Mouse (Mus musculus): ENCODE measurements around the gene Clcnka. TPM values are rescaled to one million over a fixed set of nuclear protein-coding genes. Genes with fewer than 3 reads are reported as not detected.

The Clcnka gene
- polyA plus RNA-seq, 1 experiment from 2014 or later, result not detected

DNA sequence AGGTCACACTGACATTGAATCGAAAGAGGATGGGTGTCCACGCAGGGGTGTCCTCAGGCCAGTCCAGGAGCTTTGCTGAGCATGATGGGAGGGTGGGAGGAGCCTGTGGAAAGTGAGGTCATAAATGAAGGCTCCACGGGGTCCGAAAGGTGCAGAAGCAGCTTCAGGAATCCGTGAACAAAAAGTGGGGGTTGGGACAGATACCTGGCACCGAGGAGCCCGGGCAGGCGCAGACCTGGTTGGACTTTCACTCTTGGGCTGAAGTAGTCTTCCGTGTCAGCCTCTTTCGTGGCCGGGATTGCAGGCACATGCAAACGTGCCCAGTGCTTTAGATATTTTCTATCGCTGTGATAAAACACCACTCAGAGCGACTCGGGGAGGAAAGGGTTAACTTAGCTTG is 1.6 kb upstream of the Clcnka start:
- H3K4me2 ChIP-seq (replicated peaks; ENCODE audit: low read depth), result no peak overlapping the region
- WGBS, result 86% methylated on average over 15 of the region's 15 CpGs
- H3K4me3 ChIP-seq (ENCODE audit: low read depth, low read length), result no peak overlapping the region
- H3K27me3 ChIP-seq (replicated peaks; ENCODE audit: control insufficient read depth, insufficient read depth, low read length), result no peaks in the 10 kb centered on the region
- no peaks in the 10 kb centered on the region for H3K4me1 ChIP-seq (replicated peaks; ENCODE audit: control insufficient read depth, insufficient read depth, low read length)
- ATAC-seq, result no peak
- no peak overlapping the region for H3K27ac ChIP-seq (ENCODE audit: low read depth, low read length)
- H3K9me3 ChIP-seq (ENCODE audit: control insufficient read depth), result no peaks in the 10 kb centered on the region
- no peak overlapping the region for H3K9ac ChIP-seq (ENCODE audit: low read depth, low read length)
- no peak for TF ChIP-seq CTCF (IDR thresholded peaks at IDR 0.05; ENCODE audit: low read depth)
- H3K36me3 ChIP-seq (ENCODE audit: control insufficient read depth, insufficient read depth), result no peaks in the 10 kb centered on the region

DNA sequence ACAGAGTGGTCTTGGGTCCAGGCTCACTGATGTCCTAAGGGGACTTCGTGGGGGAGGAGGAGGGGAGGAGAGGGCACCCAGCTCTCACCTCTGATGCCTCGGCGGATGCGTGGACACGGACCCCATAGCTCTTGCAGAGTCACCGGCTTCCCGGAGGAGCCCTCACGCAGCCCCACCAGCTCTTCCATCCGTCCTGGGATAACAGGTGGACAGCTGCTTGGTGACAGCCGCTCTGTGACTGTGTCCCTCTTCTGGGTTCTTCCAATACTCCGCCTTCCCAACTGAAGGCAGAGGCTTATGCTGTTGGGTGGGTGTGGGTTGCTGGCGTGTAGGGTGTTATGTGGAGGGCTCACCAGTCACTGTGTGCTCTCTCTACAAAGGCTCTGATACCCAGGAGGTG is 663 bp downstream of the Clcnka start:
- 76% methylated on average over 12 of the region's 12 CpGs for WGBS
- H3K9ac ChIP-seq (ENCODE audit: low read depth, low read length), result no peak overlapping the region
- H3K36me3 ChIP-seq (ENCODE audit: control insufficient read depth, insufficient read depth), result no peaks in the 10 kb centered on the region
- no peak overlapping the region for H3K4me2 ChIP-seq (replicated peaks; ENCODE audit: low read depth)
- no peak overlapping the region for H3K4me3 ChIP-seq (ENCODE audit: low read depth, low read length)
- ATAC-seq, result no peak
- no peaks in the 10 kb centered on the region for H3K9me3 ChIP-seq (ENCODE audit: control insufficient read depth)
- H3K27ac ChIP-seq (ENCODE audit: low read depth, low read length), result no peak overlapping the region
- no peaks in the 10 kb centered on the region for H3K27me3 ChIP-seq (replicated peaks; ENCODE audit: control insufficient read depth, insufficient read depth, low read length)
- no peaks in the 10 kb centered on the region for H3K4me1 ChIP-seq (replicated peaks; ENCODE audit: control insufficient read depth, insufficient read depth, low read length)
- TF ChIP-seq CTCF (IDR thresholded peaks at IDR 0.05; ENCODE audit: low read depth), result no peak

GRCm38 (mm10) chr4:141394751-141395150 is 3.8 kb downstream of the Clcnka start:
- no peaks in the 10 kb centered on the region for H3K36me3 ChIP-seq (ENCODE audit: control insufficient read depth, insufficient read depth)
- 17% methylated on average over 16 of the region's 16 CpGs for WGBS
- H3K4me3 ChIP-seq (ENCODE audit: low read depth, low read length), result 0 out of 2 replicates have a peak overlapping the region, but pooled peaks have one; percentile 1
- no peak for TF ChIP-seq CTCF (IDR thresholded peaks at IDR 0.05; ENCODE audit: low read depth)
- H3K9ac ChIP-seq (ENCODE audit: low read depth, low read length), result no peak overlapping the region
- no peak overlapping the region for H3K27ac ChIP-seq (ENCODE audit: low read depth, low read length)
- no peaks in the 10 kb centered on the region for H3K27me3 ChIP-seq (replicated peaks; ENCODE audit: control insufficient read depth, insufficient read depth, low read length)
- ATAC-seq, result no peak
- peak overlapping the region; percentile 49 for H3K4me2 ChIP-seq (replicated peaks; ENCODE audit: low read depth)
- H3K4me1 ChIP-seq (replicated peaks; ENCODE audit: control insufficient read depth, insufficient read depth, low read length), result no peaks in the 10 kb centered on the region
- H3K9me3 ChIP-seq (ENCODE audit: control insufficient read depth), result no peaks in the 10 kb centered on the region

- H3K4me2 ChIP-seq (replicated peaks; ENCODE audit: low read depth), result no peak overlapping the region
- H3K9ac ChIP-seq (ENCODE audit: low read depth, low read length), result no peak overlapping the region
- no peak for ATAC-seq
- WGBS, result 76% methylated on average over 12 of the region's 12 CpGs
- no peaks in the 10 kb centered on the region for H3K27me3 ChIP-seq (replicated peaks; ENCODE audit: control insufficient read depth, insufficient read depth, low read length)
- no peak overlapping the region for H3K27ac ChIP-seq (ENCODE audit: low read depth, low read length)
- no peaks in the 10 kb centered on the region for H3K4me1 ChIP-seq (replicated peaks; ENCODE audit: control insufficient read depth, insufficient read depth, low read length)
- H3K4me3 ChIP-seq (ENCODE audit: low read depth, low read length), result no peak overlapping the region
- TF ChIP-seq CTCF (IDR thresholded peaks at IDR 0.05; ENCODE audit: low read depth), result no peak
- H3K9me3 ChIP-seq (ENCODE audit: control insufficient read depth), result no peaks in the 10 kb centered on the region
- H3K36me3 ChIP-seq (ENCODE audit: control insufficient read depth, insufficient read depth), result no peaks in the 10 kb centered on the region
These were observed 7.2 kb downstream of the Clcnka start for GRCm38 (mm10) chr4:141391293-141391692.

DNA sequence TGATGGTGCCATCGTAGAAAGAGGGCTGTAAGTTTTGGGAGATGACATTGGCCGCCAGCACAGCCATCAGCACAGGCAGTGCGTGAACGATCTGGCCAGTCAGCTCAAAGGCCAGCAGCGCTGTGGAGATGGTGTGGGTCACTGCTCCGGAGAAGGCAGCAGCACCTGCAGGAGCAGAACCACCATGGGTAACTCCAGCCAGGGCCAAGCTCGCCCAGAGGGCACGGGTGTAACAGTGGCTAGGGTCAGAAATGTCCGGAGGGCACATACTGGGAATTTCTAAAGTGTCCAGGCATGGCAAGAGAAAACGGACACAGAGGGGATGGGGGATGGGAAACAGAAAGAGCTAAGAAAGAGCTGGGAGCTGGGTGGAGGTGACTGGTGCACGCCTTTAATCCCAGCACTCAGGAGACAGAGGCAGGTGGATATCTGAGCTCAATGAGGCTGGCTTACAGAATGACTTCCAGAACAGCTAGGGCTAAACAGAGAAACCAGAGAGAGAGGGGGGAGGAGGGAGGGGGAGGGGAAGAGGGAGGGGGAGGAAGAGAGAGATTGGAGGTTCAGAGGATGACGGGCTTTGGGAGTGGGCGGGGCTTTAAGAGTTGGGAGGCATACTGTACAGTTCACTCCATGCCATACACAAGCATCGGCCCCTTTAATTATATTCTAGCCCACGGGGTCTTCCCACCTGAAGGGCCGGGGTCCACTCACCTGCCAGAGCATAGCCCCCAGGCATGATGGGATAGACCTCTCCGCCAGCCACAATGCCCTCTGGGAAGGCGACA is 9.0 kb downstream of the Clcnka start:
- WGBS, result 74% methylated on average over 18 of the region's 18 CpGs

GRCm38 (mm10) chr4:141387933-141388332 is 10.6 kb downstream of the Clcnka start:
- Histone ChIP-seq H3K27me3 (replicated peaks; ENCODE audit: control insufficient read depth, insufficient read depth, low read length) (peaks cover 11% of the 10 kb centered on the region; the same call in 1 of the 2 replicates), H3K4me3 (ENCODE audit: low read depth, low read length) (no peak overlapping the region), H3K27ac (ENCODE audit: low read depth, low read length) (no peak overlapping the region), H3K36me3 (ENCODE audit: control insufficient read depth, insufficient read depth) (no peaks in the 10 kb centered on the region), H3K9ac (ENCODE audit: low read depth, low read length) (no peak overlapping the region), H3K4me2 (replicated peaks; ENCODE audit: low read depth) (no peak overlapping the region), H3K4me1 (replicated peaks; ENCODE audit: control insufficient read depth, insufficient read depth, low read length) (no peaks in the 10 kb centered on the region), H3K9me3 (ENCODE audit: control insufficient read depth) (no peaks in the 10 kb centered on the region)
- ATAC-seq, result no peak
- 67% methylated on average over 5 of the region's 5 CpGs for WGBS
- no peak for TF ChIP-seq CTCF (IDR thresholded peaks at IDR 0.05; ENCODE audit: low read depth)

More for the DNA sequence above, 9.0 kb downstream of the Clcnka start:
- Histone ChIP-seq H3K27me3 (replicated peaks; ENCODE audit: control insufficient read depth, insufficient read depth, low read length) (no peaks in the 10 kb centered on the region), H3K27ac (ENCODE audit: low read depth, low read length) (no peak overlapping the region), H3K36me3 (ENCODE audit: control insufficient read depth, insufficient read depth) (no peaks in the 10 kb centered on the region), H3K9me3 (ENCODE audit: control insufficient read depth) (no peaks in the 10 kb centered on the region), H3K4me1 (replicated peaks; ENCODE audit: control insufficient read depth, insufficient read depth, low read length) (no peaks in the 10 kb centered on the region), H3K4me3 (ENCODE audit: low read depth, low read length) (no peak overlapping the region), H3K9ac (ENCODE audit: low read depth, low read length) (no peak overlapping the region), H3K4me2 (replicated peaks; ENCODE audit: low read depth) (no peak overlapping the region)
- no peak for TF ChIP-seq CTCF (IDR thresholded peaks at IDR 0.05; ENCODE audit: low read depth)
- ATAC-seq, result no peak
